In the genomic region with DNA sequence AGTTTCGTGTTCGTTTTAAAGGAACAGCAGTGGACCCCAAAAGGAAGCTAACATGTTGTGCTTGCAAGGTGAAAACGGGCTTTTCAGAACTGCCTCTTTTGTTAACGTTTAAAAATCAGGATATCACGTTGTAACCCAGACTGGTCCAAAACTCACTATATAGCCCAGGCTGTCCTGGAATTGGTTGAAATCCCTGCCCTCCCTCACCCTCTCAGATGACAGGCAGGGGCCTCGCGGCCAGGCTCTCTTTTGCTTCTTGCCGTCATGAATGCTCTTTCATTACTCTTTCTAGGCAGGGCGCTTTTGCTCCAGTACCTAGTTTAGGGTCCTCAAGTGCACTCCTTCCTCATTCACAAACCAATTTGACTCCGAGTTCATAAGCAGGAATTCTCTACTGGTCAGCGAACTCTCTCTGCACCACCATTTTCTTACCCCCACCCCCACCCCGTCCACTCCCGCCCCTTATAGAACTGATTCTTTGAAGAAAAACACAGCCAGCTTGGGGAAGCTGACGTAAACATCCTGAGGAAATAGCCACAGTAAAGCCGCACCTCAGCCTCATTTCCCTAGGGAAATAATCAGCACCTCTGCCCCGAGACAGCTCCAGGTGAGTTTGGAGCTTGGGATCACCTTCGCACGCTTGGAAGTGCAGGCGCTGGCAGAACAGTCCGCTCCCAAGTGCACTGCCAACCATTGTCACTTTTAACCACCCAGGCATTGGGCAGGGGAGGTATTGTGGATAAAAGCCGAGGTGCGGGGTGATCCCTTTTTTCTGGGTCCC, we compare ENCODE assay signal across 7 mouse cellular contexts. TPM values are rescaled to one million over a fixed set of nuclear protein-coding genes. Genes with fewer than 3 reads are reported as not detected.
DNase-seq lines count a peak whose midpoint lies in the region; ATAC-seq and TF ChIP-seq lines count a peak whose summit lies in the region.

No protein-coding gene starts in this region.

- H3K27ac ChIP-seq in heart, embryonic 15.5 days: peak overlapping the region; percentile 99
- peak overlapping the region; percentile 93 for H3K27ac ChIP-seq in limb, embryonic 13.5 days
- peak overlapping the region; percentile 100 for H3K27ac ChIP-seq in neural tube, embryonic 13.5 days (replicated peaks)

- peak; percentile 37 for DNase-seq in 416B (ENCODE audit: low read depth)
- peak; percentile 45 to 61 for DNase-seq in cerebellum, postnatal 14 days
- no peak for DNase-seq in ovary, adult 18-20 months (ENCODE audit: low spot score)

- peak overlapping the region; percentile 61 for H3K9ac ChIP-seq in heart, embryonic 15.5 days
- H3K9ac ChIP-seq in limb, embryonic 13.5 days: peak overlapping the region; percentile 81
- H3K9ac ChIP-seq in neural tube, embryonic 13.5 days: peak overlapping the region; percentile 94

- peaks cover 13% of the 10 kb centered on the region for H3K36me3 ChIP-seq in C2C12 (ENCODE audit: control insufficient read depth, insufficient read depth)
- no peaks in the 10 kb centered on the region for H3K36me3 ChIP-seq in heart, embryonic 15.5 days
- H3K36me3 ChIP-seq in limb, embryonic 13.5 days: peaks cover 15% of the 10 kb centered on the region
- H3K36me3 ChIP-seq in neural tube, embryonic 13.5 days: peaks cover 14% of the 10 kb centered on the region

- H3K79me3 ChIP-seq in C2C12 (ENCODE audit: low read depth): peaks cover 22% of the 10 kb centered on the region

- no peak for ATAC-seq in heart, embryonic 15.5 days (replicated peaks; ENCODE audit: insufficient number of reproducible peaks, insufficient read depth, low FRiP score, low read depth)
- no peak for ATAC-seq in limb, embryonic 13.5 days (ENCODE audit: low FRiP score, low read depth)
- no peak; the same call in 1 of the 2 replicates for ATAC-seq in neural tube, embryonic 13.5 days (ENCODE audit: low read depth)

- peaks cover 30% of the 10 kb centered on the region for H3K79me2 ChIP-seq in C2C12 (ENCODE audit: control insufficient read depth, insufficient read depth)

- WGBS in heart, embryonic 15.5 days: 2% methylated on average over 22 of the region's 22 CpGs
- WGBS in limb, embryonic 13.5 days: 1% methylated on average over 22 of the region's 22 CpGs
- WGBS in neural tube, embryonic 13.5 days: 1% methylated on average over 22 of the region's 22 CpGs

- no peak for TF ChIP-seq CTCF in C2C12 (IDR thresholded peaks at IDR 0.05; ENCODE audit: control insufficient read depth, insufficient read depth, insufficient read length)

- H3K27me3 ChIP-seq in C2C12 (ENCODE audit: control insufficient read depth, insufficient read depth, insufficient read length): no peaks in the 10 kb centered on the region
- no peaks in the 10 kb centered on the region for H3K27me3 ChIP-seq in heart, embryonic 15.5 days
- H3K27me3 ChIP-seq in limb, embryonic 13.5 days: no peaks in the 10 kb centered on the region
- no peaks in the 10 kb centered on the region for H3K27me3 ChIP-seq in neural tube, embryonic 13.5 days

- peak overlapping the region; percentile 92 for H3K4me2 ChIP-seq in heart, embryonic 15.5 days
- H3K4me2 ChIP-seq in limb, embryonic 13.5 days (replicated peaks): peak overlapping the region; percentile 90
- peak overlapping the region; percentile 95 for H3K4me2 ChIP-seq in neural tube, embryonic 13.5 days

- no peaks in the 10 kb centered on the region for H3K9me3 ChIP-seq in heart, embryonic 15.5 days (replicated peaks)
- H3K9me3 ChIP-seq in limb, embryonic 13.5 days: no peaks in the 10 kb centered on the region
- no peaks in the 10 kb centered on the region for H3K9me3 ChIP-seq in neural tube, embryonic 13.5 days

- H3K4me3 ChIP-seq in C2C12 (ENCODE audit: insufficient read depth, poor library complexity, severe bottlenecking): peak overlapping the region; percentile 36
- peak overlapping the region; percentile 95 for H3K4me3 ChIP-seq in heart, embryonic 15.5 days
- H3K4me3 ChIP-seq in limb, embryonic 13.5 days: peak overlapping the region; percentile 95
- H3K4me3 ChIP-seq in neural tube, embryonic 13.5 days: peak overlapping the region; percentile 99

- H3K4me1 ChIP-seq in heart, embryonic 15.5 days (replicated peaks): peaks cover 19% of the 10 kb centered on the region
- H3K4me1 ChIP-seq in limb, embryonic 13.5 days: peaks cover 23% of the 10 kb centered on the region
- peaks cover 30% of the 10 kb centered on the region for H3K4me1 ChIP-seq in neural tube, embryonic 13.5 days (replicated peaks)

- H3ac ChIP-seq in C2C12 (ENCODE audit: control insufficient read depth, insufficient read length, low read depth): peak overlapping the region; percentile 14

TF ChIP-seq in C2C12, 6 proteins besides CTCF, POLR2A, EP300 and RAD21:
- no peak for TF ChIP-seq USF1 (IDR thresholded peaks at IDR 0.05; ENCODE audit: low read depth)
- no peak for TF ChIP-seq MAX (IDR thresholded peaks at IDR 0.05)
- no peak for TF ChIP-seq FOSL1 (IDR thresholded peaks at IDR 0.05; ENCODE audit: insufficient read depth, low read length, poor library complexity, severe bottlenecking)
TF ChIP-seq in C2C12: peak in this region for 0.

RNA-seq across cellular contexts. Expression of a gene that starts 2.0 kb away (rescaled TPM):
- polyA plus RNA-seq in C2C12 (2012; fragmentation: generic; extraction: Trizol): 12.5 TPM
- polyA plus RNA-seq in heart, embryonic 15.5 days (2015; fragmentation: Nextera tagmentation; extraction: Ambion mirVana): 5.4 and 7.0 TPM in 2 replicates
- 35.6 and 36.4 TPM in 2 replicates for polyA plus RNA-seq in limb, embryonic 13.5 days (2015; fragmentation: Nextera tagmentation; extraction: Ambion mirVana)
- 31.8 and 39.2 TPM in 2 replicates for polyA plus RNA-seq in neural tube, embryonic 13.5 days (2015; fragmentation: Nextera tagmentation; extraction: Ambion mirVana)

Comparison
In these comparisons a context has a peak if more than half of its experiments do, and no peak if none do; other contexts are left out.
1. H3K4me3 ChIP-seq: peak in every context shown above with its lines; median percentile 99 in neural tube, embryonic 13.5 days; 95 in heart, embryonic 15.5 days; 95 in limb, embryonic 13.5 days; 36 in C2C12.